ENCODE assay signal across 8 mouse cellular contexts in the genomic region with DNA sequence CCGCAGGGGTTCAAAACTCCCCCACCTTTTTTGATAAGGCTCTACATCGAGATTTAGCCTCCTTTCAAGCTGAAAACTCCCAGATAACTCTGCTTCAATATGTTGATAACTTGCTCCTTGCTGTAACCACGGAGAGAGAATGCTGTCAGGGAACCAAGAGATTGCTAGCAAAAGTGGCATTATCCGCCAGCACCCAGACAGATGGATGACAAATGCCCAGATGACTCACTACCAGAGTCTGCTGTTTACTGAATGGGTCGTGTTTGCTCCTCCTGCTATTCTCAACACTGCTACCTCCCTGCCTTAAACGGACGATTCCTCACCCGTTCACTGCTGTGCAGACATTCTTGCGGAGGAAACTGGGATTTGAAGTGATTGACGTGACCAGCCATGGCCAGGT.
DNase-seq lines count a peak whose midpoint lies in the region; TF ChIP-seq lines count a peak whose summit lies in the region.
"Not testable (repeated sequence)": the region's sequence is repeated elsewhere in the genome, so short reads cannot be mapped to it uniquely, and the experiment has no call there.

No protein-coding gene starts in this region.

- not testable (repeated sequence) for H3K4me1 ChIP-seq in MEL (ENCODE audit: control insufficient read depth in 1 of 2, insufficient read depth in 2 of 2, low read length in 2 of 2)

- TF ChIP-seq CTCF in MEL (IDR thresholded peaks at IDR 0.05 in 2 of 3, conservative IDR thresholded peaks at IDR 0.05 in 1 of 3; ENCODE audit: control insufficient read depth in 1 of 3, insufficient read depth in 1 of 3, low read depth in 2 of 3, low read length in 3 of 3, poor library complexity in 1 of 3, severe bottlenecking in 1 of 3), result not testable (repeated sequence)

- not testable (repeated sequence) for H3K4me3 ChIP-seq in MEL (ENCODE audit: control insufficient read depth in 1 of 2, insufficient read depth in 1 of 2, low read depth in 2 of 2, low read length in 2 of 2)

- not testable (repeated sequence) for H3K9me3 ChIP-seq in MEL (replicated peaks; ENCODE audit: insufficient read depth, low read length)

- TF ChIP-seq EP300 in MEL (IDR thresholded peaks at IDR 0.05; ENCODE audit: low read depth in 1 of 2, low read length in 2 of 2), result not testable (repeated sequence)

- DNase-seq in 3134 (ENCODE audit: extremely low read depth, insufficient read length, low spot score) (peak; percentile 10), MEL (ENCODE audit: low read depth, low spot score) (peak; percentile 15)
- DNase-seq in adrenal gland, adult 8-10 months, result peak; percentile 2
- peak; percentile 6 for DNase-seq in adrenal gland, postnatal 36 days
- DNase-seq in layer of hippocampus, adult 11-12 months (ENCODE audit: low spot score), result peak; percentile 35
- DNase-seq in layer of hippocampus, adult 8-10 months (ENCODE audit: low spot score in 2 of 2), result peak; percentile 18 to 58
- DNase-seq in left cerebral cortex, adult 18-20 months (ENCODE audit: low spot score in 2 of 2), result peak; percentile 4 to 6
- DNase-seq in right cerebral cortex, adult 18-20 months, result peak; percentile 32

- not testable (repeated sequence) for H3K27ac ChIP-seq in MEL (ENCODE audit: control insufficient read depth, low read depth, low read length)

- not testable (repeated sequence) for TF ChIP-seq POLR2A in MEL (IDR thresholded peaks at IDR 0.05; ENCODE audit: control insufficient read depth in 1 of 2, insufficient read depth in 1 of 2, low read depth in 1 of 2, low read length in 2 of 2, poor library complexity in 1 of 2)

- H3K79me2 ChIP-seq in MEL (ENCODE audit: control insufficient read depth, insufficient read depth, low read length, poor library complexity), result not testable (repeated sequence)

- H3K27me3 ChIP-seq in MEL (ENCODE audit: control insufficient read depth in 1 of 2, insufficient read depth in 2 of 2, low read length in 2 of 2), result not testable (repeated sequence)

- not testable (repeated sequence) for TF ChIP-seq RAD21 in MEL (IDR thresholded peaks at IDR 0.05; ENCODE audit: low read depth, low read length)

- not testable (repeated sequence) for H3K36me3 ChIP-seq in MEL (ENCODE audit: control insufficient read depth in 1 of 2, insufficient read depth in 2 of 2, low read length in 2 of 2)

- not testable (repeated sequence) for H3K9ac ChIP-seq in MEL (ENCODE audit: control insufficient read depth, low read depth, low read length, poor library complexity, severe bottlenecking)
